Mouse (Mus musculus) adrenal gland, adult 2 months (tissue): ENCODE data around the gene B020011L13Rik. TPM values are rescaled to one million over a fixed set of nuclear protein-coding genes. Genes with fewer than 3 reads are reported as not detected.
"Not testable (repeated sequence)": the region's sequence is repeated elsewhere in the genome, so short reads cannot be mapped to it uniquely, and the experiment has no call there.

Source experiments
- DNase-seq: peaks from one replicate; pipeline ENCODE4 v3.0.0; 2021
- long read RNA-seq: library from polyadenylated mRNA; stranded (forward); transcript quantifications from one replicate; pipeline ENCODE4 v2.0.0, GENCODE M21; 2021
- polyA plus RNA-seq: library from polyadenylated mRNA; depleted of rRNA; stranded (reverse); fragments of >200 nt; gene quantifications from 2 replicates; pipeline ENCODE4 v1.2.3, GENCODE M21; 2012; rRNA removed
- total RNA-seq, 2 experiments: library from RNA; stranded (reverse); gene quantifications; 2 replicates each; pipeline ENCODE4 v1.2.3; 2021

Gene B020011L13Rik
- total RNA-seq = not detected
- not detected in 2 replicates for polyA plus RNA-seq
- long read RNA-seq = 0 reads

- not testable (repeated sequence) for DNase-seq
Measured at GRCm38 (mm10) chr1:117780833-117781232, at the start of gene B020011L13Rik. Gene B020011L13Rik (plus strand): TSS chr1:117781133.

- DNase-seq = not testable (repeated sequence)
Measured at GRCm38 (mm10) chr1:117816271-117816670, 35.3 kb downstream of the B020011L13Rik start.

GRCm38 (mm10) chr1:117829781-117830180 is 48.8 kb downstream of the B020011L13Rik start, which contains the start of gene Gm28360:
Gene Gm28360 (plus strand): TSS chr1:117830081.
- DNase-seq = not testable (repeated sequence)

- not testable (repeated sequence) for DNase-seq
Measured at GRCm38 (mm10) chr1:117851718-117852117, 70.8 kb downstream of the B020011L13Rik start.

Other genes starting within 250 kb of the B020011L13Rik start
- not detected for gene Gm28363, start 84.0 kb upstream of the B020011L13Rik start, total RNA-seq
- not detected in 2 replicates for gene Gm28363, start 84.0 kb upstream of the B020011L13Rik start, polyA plus RNA-seq
- gene Gm28360, start 48.9 kb downstream of the B020011L13Rik start, total RNA-seq = not detected
- gene Gm28360, start 48.9 kb downstream of the B020011L13Rik start, polyA plus RNA-seq = not detected in 2 replicates
- gene Gm28168, start 146.9 kb downstream of the B020011L13Rik start, total RNA-seq = not detected
- not detected in 2 replicates for gene Gm28168, start 146.9 kb downstream of the B020011L13Rik start, polyA plus RNA-seq
- gene Gm7145, start 184.8 kb downstream of the B020011L13Rik start, total RNA-seq = not detected
- not detected in 2 replicates for gene Gm7145, start 184.8 kb downstream of the B020011L13Rik start, polyA plus RNA-seq